Mouse (Mus musculus) kidney, embryonic 16.5 days (tissue): ENCODE data around the gene Ptpn5. TPM values are rescaled to one million over a fixed set of nuclear protein-coding genes. Genes with fewer than 3 reads are reported as not detected.

Experiments used
- ATAC-seq: fragments of 200-750 bp; cut with Nextera tagmentation; 2 replicates; pipeline ENCODE4 v1.8.0; 2017; ENCODE audit warnings: moderate TSS enrichment; ENCODE audit not compliant: low FRiP score, low TSS enrichment
- H3K27ac ChIP-seq: fragments of 300-500 bp; sonication (generic); 2 replicates; pipeline ENCODE4 v1.5.1; 2014; ENCODE audit warnings: low read length
- H3K27me3 ChIP-seq: fragments of 300-500 bp; sonication (generic); 2 replicates; pipeline ENCODE4 v1.6.1; 2014; ENCODE audit warnings: low read length, control low read depth, mixed read lengths; ENCODE audit not compliant: insufficient read depth
- H3K36me3 ChIP-seq: fragments of 300-500 bp; sonication (generic); 2 replicates; pipeline ENCODE4 v1.6.1; 2014; ENCODE audit warnings: low read length, control low read depth, mixed read lengths; ENCODE audit not compliant: insufficient read depth
- H3K4me1 ChIP-seq: fragments of 300-500 bp; sonication (generic); 2 replicates; pipeline ENCODE4 v1.6.1; 2014; ENCODE audit warnings: low read length, control low read depth, mixed read lengths; ENCODE audit not compliant: insufficient read depth
- H3K4me2 ChIP-seq: fragments of 300-500 bp; sonication (generic); replicated peaks from 2 replicates; pipeline ENCODE4 v1.6.1; 2014; ENCODE audit warnings: low read depth, low read length
- H3K4me3 ChIP-seq: fragments of 300-500 bp; sonication (generic); 2 replicates; pipeline ENCODE4 v1.5.1; 2014; ENCODE audit warnings: mild to moderate bottlenecking, low read length
- H3K9ac ChIP-seq: fragments of 300-500 bp; sonication (generic); replicated peaks from 2 replicates; pipeline ENCODE4 v1.6.1; 2014; ENCODE audit warnings: low read length
- H3K9me3 ChIP-seq: fragments of 300-500 bp; sonication (generic); 2 replicates; pipeline ENCODE4 v1.6.1; 2016; ENCODE audit warnings: low read length, control low read depth
- WGBS: fragments of 180-500 bp; shearing (Covaris S2); extraction: QIAGEN DNeasy Blood & Tissue Kit; methylation state at CpG from one replicate; pipeline ENCODE4 v1.1.7; 2014; 5-methylcytosine and 5-hydroxymethylcytosine counted together
- polyA plus RNA-seq: library from polyadenylated mRNA; unstranded; fragments of >200 nt; fragmentation: Nextera tagmentation; extraction: Ambion mirVana; gene quantifications from 2 replicates; pipeline ENCODE4 v1.2.1, GENCODE M21; 2015

Gene Ptpn5
- polyA plus RNA-seq, 1 experiment from 2014 or later = 0.90 TPM

DNA sequence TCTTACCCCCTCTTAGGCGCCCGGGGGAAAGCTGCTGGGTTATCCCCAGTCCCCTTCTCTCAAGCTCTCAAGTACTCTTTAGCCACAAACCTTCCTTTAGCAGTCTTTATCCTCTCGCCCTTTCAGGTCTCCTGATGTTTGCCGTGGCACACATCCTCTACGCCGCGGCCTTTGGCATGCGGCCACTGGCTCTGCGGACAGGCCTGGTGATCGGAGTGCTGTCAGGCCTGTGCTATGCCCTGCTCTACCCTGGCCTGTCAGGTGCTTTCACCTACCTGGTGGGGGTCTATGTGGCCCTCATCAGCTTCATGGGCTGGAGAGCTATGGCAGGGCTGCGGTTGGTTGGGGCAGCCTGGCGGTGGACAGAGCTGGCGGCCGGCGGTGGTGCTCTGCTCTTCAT, 80.2 kb downstream of the Ptpn5 start:
- Histone ChIP-seq H3K9ac (no peak overlapping the region), H3K27me3 (no peaks in the 10 kb centered on the region), H3K4me2 (no peak overlapping the region), H3K4me1 (peaks cover 29% of the 10 kb centered on the region), H3K9me3 (no peaks in the 10 kb centered on the region), H3K27ac (no peak overlapping the region), H3K36me3 (peaks cover 3% of the 10 kb centered on the region; the same call in 1 of the 2 replicates), H3K4me3 (no peak overlapping the region)
- ATAC-seq = no peak
- 95% methylated on average over 15 of the region's 15 CpGs for WGBS

- no peaks in the 10 kb centered on the region for H3K27me3 ChIP-seq
- H3K4me2 ChIP-seq = peak overlapping the region; percentile 84
- WGBS = 9% methylated on average over 3 of the region's 3 CpGs
- peak overlapping the region; percentile 85 for H3K4me3 ChIP-seq
- H3K9me3 ChIP-seq = no peaks in the 10 kb centered on the region
- peaks cover 29% of the 10 kb centered on the region for H3K4me1 ChIP-seq
- ATAC-seq = peak; percentile 8; the same call in 1 of the 2 replicates
- H3K36me3 ChIP-seq = peaks cover 3% of the 10 kb centered on the region; the same call in 1 of the 2 replicates
- H3K27ac ChIP-seq = peak overlapping the region; percentile 97
- H3K9ac ChIP-seq = peak overlapping the region; percentile 87
These were observed 81.2 kb downstream of the Ptpn5 start for GRCm38 (mm10) chr7:47052276-47052675.

GRCm38 (mm10) chr7:47051404-47052151, 81.9 kb downstream of the Ptpn5 start:
- peak overlapping the region; percentile 87 for H3K9ac ChIP-seq
- peaks cover 3% of the 10 kb centered on the region; the same call in 1 of the 2 replicates for H3K36me3 ChIP-seq
- H3K4me2 ChIP-seq = peak overlapping the region; percentile 84
- peak; percentile 32 for ATAC-seq
- peak overlapping the region; percentile 97 for H3K27ac ChIP-seq
- no peaks in the 10 kb centered on the region for H3K27me3 ChIP-seq
- WGBS = 5% methylated on average over 1 of the region's 2 CpGs
- H3K9me3 ChIP-seq = no peaks in the 10 kb centered on the region
- peak overlapping the region; percentile 85 for H3K4me3 ChIP-seq
- peaks cover 29% of the 10 kb centered on the region for H3K4me1 ChIP-seq

- Histone ChIP-seq H3K27me3 (no peaks in the 10 kb centered on the region), H3K9ac (peak overlapping the region; percentile 87), H3K36me3 (peaks cover 3% of the 10 kb centered on the region; the same call in 1 of the 2 replicates), H3K9me3 (no peaks in the 10 kb centered on the region), H3K4me2 (peak overlapping the region; percentile 84), H3K4me1 (peaks cover 29% of the 10 kb centered on the region), H3K27ac (peak overlapping the region; percentile 97), H3K4me3 (peak overlapping the region; percentile 85)
- under 1% methylated on average over 34 of the region's 34 CpGs for WGBS
- peak; percentile 65 for ATAC-seq
These were observed 82.7 kb downstream of the Ptpn5 start for GRCm38 (mm10) chr7:47050766-47051165.

- no peaks in the 10 kb centered on the region for H3K27me3 ChIP-seq
- peaks cover 3% of the 10 kb centered on the region; the same call in 1 of the 2 replicates for H3K36me3 ChIP-seq
- H3K4me2 ChIP-seq = peak within 1 kb of the TSS; percentile 84
- under 1% methylated on average over 33 of the region's 33 CpGs for WGBS
- peak within 1 kb of the TSS; percentile 85 for H3K4me3 ChIP-seq
- peak within 1 kb of the TSS; percentile 97 for H3K27ac ChIP-seq
- peak within 1 kb of the TSS; percentile 87 for H3K9ac ChIP-seq
- peaks cover 29% of the 10 kb centered on the region for H3K4me1 ChIP-seq
- no peaks in the 10 kb centered on the region for H3K9me3 ChIP-seq
- peak; percentile 98 for ATAC-seq
These were observed 83.1 kb downstream of the Ptpn5 start, which contains the start of gene Tmem86a for GRCm38 (mm10) chr7:47050366-47050765. TSS of gene Tmem86a (plus strand) at chr7:47050601.

DNA sequence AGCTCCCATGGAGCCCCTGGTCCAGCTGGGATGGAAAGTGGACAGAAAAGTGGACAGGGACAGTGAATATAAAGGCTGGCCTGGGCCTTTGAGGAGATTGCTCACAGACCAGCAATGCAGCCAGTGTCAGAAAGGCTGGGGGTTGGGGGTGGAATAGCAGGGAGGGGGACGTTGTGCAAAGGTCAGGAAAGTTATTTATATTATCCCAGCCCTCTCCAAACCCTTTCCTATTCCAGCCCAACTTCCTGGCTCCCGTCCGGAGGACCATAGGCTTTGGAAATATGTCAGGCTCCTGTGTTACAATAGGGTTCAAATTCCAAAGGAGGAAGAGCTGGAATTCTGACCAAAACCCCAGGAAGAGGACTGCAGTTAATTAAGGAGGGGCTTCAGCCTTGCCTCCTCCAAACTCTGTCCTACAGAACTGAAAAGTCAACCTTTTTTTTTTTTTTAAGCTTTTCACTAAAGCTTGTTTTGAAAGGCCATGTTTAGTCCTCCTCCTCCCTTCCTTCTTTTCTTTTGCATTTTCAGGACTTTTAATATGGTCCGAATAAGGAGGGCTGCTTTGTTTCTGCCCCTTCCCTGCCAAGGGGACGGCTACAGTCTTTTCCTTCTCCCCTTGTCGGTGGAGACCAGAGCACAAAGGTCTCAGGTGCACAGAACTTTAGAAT, 90.5 kb downstream of the Ptpn5 start:
- H3K4me3 ChIP-seq = no peak overlapping the region
- peak; percentile 91 for ATAC-seq
- no peaks in the 10 kb centered on the region; the same call in 1 of the 2 replicates for H3K4me1 ChIP-seq
- H3K9ac ChIP-seq = no peak overlapping the region
- H3K27ac ChIP-seq = peak overlapping the region; percentile 86
- no peaks in the 10 kb centered on the region for H3K9me3 ChIP-seq
- H3K4me2 ChIP-seq = no peak overlapping the region; the same call in 1 of the 2 replicates
- H3K36me3 ChIP-seq = no peaks in the 10 kb centered on the region
- H3K27me3 ChIP-seq = no peaks in the 10 kb centered on the region
- WGBS = 31% methylated on average over 6 of the region's 6 CpGs

- Histone ChIP-seq H3K9ac (no peak overlapping the region), H3K27me3 (no peaks in the 10 kb centered on the region), H3K36me3 (no peaks in the 10 kb centered on the region), H3K4me1 (no peaks in the 10 kb centered on the region; the same call in 1 of the 2 replicates), H3K27ac (peak overlapping the region; percentile 86), H3K9me3 (no peaks in the 10 kb centered on the region), H3K4me3 (no peak overlapping the region), H3K4me2 (no peak overlapping the region)
- WGBS = 72% methylated on average over 4 of the region's 4 CpGs
- ATAC-seq = peak; percentile 46; the same call in 1 of the 2 replicates
These were observed 91.4 kb downstream of the Ptpn5 start for GRCm38 (mm10) chr7:47042121-47042520.

DNA sequence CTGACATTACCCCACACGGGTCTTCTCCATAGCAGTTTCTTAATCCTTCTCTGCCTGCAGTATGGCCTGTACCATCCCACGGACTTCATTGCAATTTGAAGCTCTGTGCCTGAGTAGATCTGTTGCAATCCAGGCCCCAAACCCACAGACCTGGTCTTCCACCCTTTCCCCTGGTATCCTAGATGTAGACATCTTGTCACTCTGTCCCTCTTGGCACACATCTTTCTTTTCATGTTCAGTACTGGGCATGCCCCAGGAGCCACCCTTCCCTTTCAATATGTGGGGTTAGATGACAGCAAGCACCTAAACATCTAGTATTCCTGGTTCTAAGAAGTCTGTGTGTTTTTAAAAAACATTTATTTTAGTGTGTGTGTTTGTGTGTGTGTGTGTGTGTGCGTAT, 91.8 kb downstream of the Ptpn5 start:
- ATAC-seq = no peak
- 79% methylated on average over 3 of the region's 3 CpGs for WGBS
- H3K27ac ChIP-seq = no peak overlapping the region

GRCm38 (mm10) chr7:47035426-47035825, 98.1 kb downstream of the Ptpn5 start:
- no peak overlapping the region for H3K27ac ChIP-seq
- no peak overlapping the region for H3K9ac ChIP-seq
- no peak overlapping the region for H3K4me3 ChIP-seq
- ATAC-seq = no peak
- no peak overlapping the region for H3K4me2 ChIP-seq
- no peaks in the 10 kb centered on the region for H3K27me3 ChIP-seq
- no peaks in the 10 kb centered on the region for H3K4me1 ChIP-seq
- no peaks in the 10 kb centered on the region for H3K9me3 ChIP-seq
- no peaks in the 10 kb centered on the region for H3K36me3 ChIP-seq
- WGBS = 58% methylated on average over 8 of the region's 8 CpGs

More for the DNA sequence above, 91.8 kb downstream of the Ptpn5 start:
- Histone ChIP-seq H3K9ac (no peak overlapping the region), H3K4me3 (no peak overlapping the region), H3K9me3 (no peaks in the 10 kb centered on the region), H3K4me2 (no peak overlapping the region), H3K4me1 (no peaks in the 10 kb centered on the region; the same call in 1 of the 2 replicates), H3K36me3 (no peaks in the 10 kb centered on the region), H3K27me3 (no peaks in the 10 kb centered on the region)
